Mouse (Mus musculus) liver, embryonic 11.5 days (tissue): ENCODE results near the gene Foxm1. TPM values are rescaled to one million over a fixed set of nuclear protein-coding genes. Genes with fewer than 3 reads are reported as not detected.

ENCODE experiments used
- ATAC-seq: fragments of 200-750 bp; cut with Nextera tagmentation; replicated peaks from 2 replicates; pipeline ENCODE4 v1.8.0; 2017; ENCODE audit warnings: moderate number of reproducible peaks, mild to moderate bottlenecking, moderate TSS enrichment, moderate library complexity; ENCODE audit not compliant: low FRiP score
- DNase-seq: peaks from one replicate; pipeline ENCODE4 v3.0.0-alpha.2; 2017; ENCODE audit warnings: low spot score
- H3K27ac ChIP-seq: fragments of 300-500 bp; sonication (generic); 2 replicates; pipeline ENCODE4 v1.5.1; 2014; ENCODE audit warnings: mild to moderate bottlenecking, low read depth, low read length, control low read depth
- H3K27me3 ChIP-seq: fragments of 300-500 bp; sonication (generic); replicated peaks from 2 replicates; pipeline ENCODE4 v1.6.1; 2014; ENCODE audit warnings: low read length, mixed read lengths; ENCODE audit not compliant: control insufficient read depth, insufficient read depth
- H3K36me3 ChIP-seq: fragments of 300-500 bp; sonication (generic); 2 replicates; pipeline ENCODE4 v1.6.1; 2014; ENCODE audit warnings: mild to moderate bottlenecking, low read length, moderate library complexity, mixed read lengths; ENCODE audit not compliant: control insufficient read depth, insufficient read depth
- H3K4me1 ChIP-seq: fragments of 300-500 bp; sonication (generic); replicated peaks from 2 replicates; pipeline ENCODE4 v1.6.1; 2014; ENCODE audit warnings: low read length, mixed read lengths; ENCODE audit not compliant: control insufficient read depth, insufficient read depth
- H3K4me2 ChIP-seq: fragments of 300-500 bp; sonication (generic); 2 replicates; pipeline ENCODE4 v1.6.1; 2014; ENCODE audit warnings: mild to moderate bottlenecking, control low read depth, moderate library complexity
- H3K4me3 ChIP-seq: fragments of 300-500 bp; sonication (generic); 2 replicates; pipeline ENCODE4 v1.5.1; 2014; ENCODE audit warnings: low read depth, low read length, control low read depth
- H3K9ac ChIP-seq: fragments of 300-500 bp; sonication (generic); 2 replicates; pipeline ENCODE4 v1.6.1; 2014; ENCODE audit warnings: low read depth, low read length, control low read depth
- H3K9me3 ChIP-seq: fragments of 300-500 bp; sonication (generic); 2 replicates; pipeline ENCODE4 v1.6.1; 2016; ENCODE audit warnings: low read length, inconsistent platforms, mixed read lengths; ENCODE audit not compliant: control insufficient read depth
- WGBS: fragments of 180-500 bp; shearing (Covaris S2); extraction: QIAGEN DNeasy Blood & Tissue Kit; methylation state at CpG from one replicate; pipeline ENCODE4 v1.1.7; 2014; 5-methylcytosine and 5-hydroxymethylcytosine counted together
- polyA plus RNA-seq: library from polyadenylated mRNA; unstranded; fragments of >200 nt; fragmentation: Nextera tagmentation; extraction: Ambion mirVana; gene quantifications from 2 replicates; pipeline ENCODE4 v1.2.1, GENCODE M21; 2014

Gene Foxm1
- polyA plus RNA-seq, result 34.2 and 38.3 TPM in 2 replicates

DNA sequence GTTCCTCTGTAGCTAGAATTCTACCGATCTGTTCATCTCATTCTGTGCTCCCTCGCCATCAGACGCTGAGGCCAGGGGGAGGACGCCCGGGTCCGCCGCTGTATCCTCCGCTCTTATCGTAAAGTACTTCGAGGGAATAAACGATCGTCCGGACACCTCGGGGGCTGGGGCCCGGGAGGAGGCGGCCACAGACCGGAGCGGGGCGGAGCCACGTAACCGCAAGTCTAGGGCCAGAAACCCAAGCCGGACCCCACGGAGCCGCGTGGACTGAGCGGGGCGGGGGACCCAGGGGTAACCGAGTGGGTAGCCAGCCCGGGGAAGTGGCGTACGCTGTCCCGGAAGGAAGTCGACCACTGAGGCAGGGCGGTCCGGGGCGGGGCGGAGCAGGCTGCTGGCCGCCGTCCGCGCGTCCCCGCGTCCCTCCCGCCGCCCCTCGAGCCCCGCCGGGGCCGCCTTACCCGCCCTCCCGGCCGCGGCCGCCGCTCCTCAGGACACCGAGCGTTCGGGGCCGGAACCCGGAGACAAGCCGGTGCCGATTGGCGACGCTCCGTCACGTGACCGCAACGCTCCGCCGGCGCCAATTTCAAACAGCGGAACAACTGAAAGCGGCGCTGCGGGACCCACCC lies at the start of gene Foxm1, which contains the start of gene Rhno1:
Foxm1 (plus strand) TSS at position 587 of the 626 bp plus-strand sequence.
Rhno1 (minus strand) TSS at position 531 of the 626 bp plus-strand sequence.
- under 1% methylated on average over 59 of the region's 76 CpGs for whole genome bisulfite sequencing
- H3K4me1 ChIP-seq, result peaks cover 10% of the 10 kb centered on the region
- peak within 1 kb of the TSS; percentile 93 for H3K9ac ChIP-seq
- ATAC-seq, result peak; percentile 86
- peaks cover 28% of the 10 kb centered on the region for H3K36me3 ChIP-seq
- peak within 1 kb of the TSS; percentile 95 for H3K27ac ChIP-seq
- DNase-seq, result peak; percentile 86
- H3K4me3 ChIP-seq, result peak within 1 kb of the TSS; percentile 97
- H3K9me3 ChIP-seq, result no peaks in the 10 kb centered on the region
- no peaks in the 10 kb centered on the region for H3K27me3 ChIP-seq
- H3K4me2 ChIP-seq, result peak within 1 kb of the TSS; percentile 64

DNA sequence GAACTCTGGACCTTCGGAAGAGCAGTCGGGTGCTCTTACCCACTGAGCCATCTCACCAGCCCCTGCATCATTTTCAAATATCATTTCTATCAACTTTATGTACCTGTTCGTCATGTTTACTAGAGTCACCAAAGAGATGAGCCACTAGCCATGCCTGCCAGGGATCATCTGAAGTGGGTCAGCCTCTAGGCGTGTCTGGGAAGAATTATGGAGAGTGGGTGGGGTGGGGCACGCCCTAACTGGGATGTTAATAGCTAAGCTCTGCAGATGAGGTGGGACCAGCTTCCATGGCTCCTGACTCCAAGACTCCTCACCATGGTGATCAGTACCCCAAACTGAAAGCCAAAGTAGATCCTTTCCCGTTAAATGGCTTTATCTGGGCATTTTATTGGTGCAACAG lies 48.0 kb upstream of the Foxm1 start:
- WGBS, result 89% methylated on average over 6 of the region's 6 CpGs
- no peak for ATAC-seq
- Histone ChIP-seq H3K27me3 (no peaks in the 10 kb centered on the region), H3K4me1 (no peaks in the 10 kb centered on the region), H3K9ac (no peak overlapping the region), H3K4me3 (no peak overlapping the region), H3K4me2 (no peak overlapping the region), H3K36me3 (no peaks in the 10 kb centered on the region), H3K9me3 (no peaks in the 10 kb centered on the region), H3K27ac (no peak overlapping the region)
- no peak for DNase-seq

DNA sequence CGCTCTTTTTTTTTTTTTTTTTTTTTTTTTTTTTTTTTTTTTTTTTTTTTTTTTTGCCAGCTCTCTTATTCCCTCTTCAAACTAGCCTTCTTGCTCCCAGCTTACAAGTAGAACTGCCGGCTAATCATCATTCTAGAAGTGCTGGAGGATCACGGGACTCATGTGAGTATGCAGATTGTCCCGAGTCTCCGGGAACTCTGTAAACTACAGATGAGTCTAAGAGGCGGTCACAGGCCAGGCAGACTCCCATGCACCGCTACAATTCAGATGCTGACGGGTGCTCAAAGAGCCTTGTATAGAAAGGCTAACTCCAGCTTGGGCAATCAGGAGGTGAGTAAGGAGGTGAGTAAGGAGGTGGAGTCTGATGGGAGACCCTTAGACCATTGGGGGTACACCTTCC lies 47.2 kb upstream of the Foxm1 start:
- no peaks in the 10 kb centered on the region for H3K4me1 ChIP-seq
- no peaks in the 10 kb centered on the region for H3K36me3 ChIP-seq
- H3K9ac ChIP-seq, result no peak overlapping the region
- no peak overlapping the region for H3K27ac ChIP-seq
- no peaks in the 10 kb centered on the region for H3K27me3 ChIP-seq
- no peak for DNase-seq
- H3K4me2 ChIP-seq, result no peak overlapping the region
- 71% methylated on average over 8 of the region's 8 CpGs for WGBS
- H3K9me3 ChIP-seq, result no peaks in the 10 kb centered on the region
- no peak for ATAC-seq
- H3K4me3 ChIP-seq, result no peak overlapping the region

- ATAC-seq (peak; percentile 39; the same call in 1 of the 2 replicates), DNase-seq (no peak)
- H3K4me2 ChIP-seq, result no peak overlapping the region
- no peak overlapping the region for H3K4me3 ChIP-seq
- no peak overlapping the region for H3K27ac ChIP-seq
- WGBS, result 8% methylated on average over 4 of the region's 4 CpGs
- peaks cover 7% of the 10 kb centered on the region; the same call in 1 of the 2 replicates for H3K36me3 ChIP-seq
- no peaks in the 10 kb centered on the region for H3K4me1 ChIP-seq
- no peak overlapping the region for H3K9ac ChIP-seq
- H3K9me3 ChIP-seq, result no peaks in the 10 kb centered on the region
- no peaks in the 10 kb centered on the region for H3K27me3 ChIP-seq
Measured at GRCm38 (mm10) chr6:128318317-128318716, 44.5 kb upstream of the Foxm1 start.

DNA sequence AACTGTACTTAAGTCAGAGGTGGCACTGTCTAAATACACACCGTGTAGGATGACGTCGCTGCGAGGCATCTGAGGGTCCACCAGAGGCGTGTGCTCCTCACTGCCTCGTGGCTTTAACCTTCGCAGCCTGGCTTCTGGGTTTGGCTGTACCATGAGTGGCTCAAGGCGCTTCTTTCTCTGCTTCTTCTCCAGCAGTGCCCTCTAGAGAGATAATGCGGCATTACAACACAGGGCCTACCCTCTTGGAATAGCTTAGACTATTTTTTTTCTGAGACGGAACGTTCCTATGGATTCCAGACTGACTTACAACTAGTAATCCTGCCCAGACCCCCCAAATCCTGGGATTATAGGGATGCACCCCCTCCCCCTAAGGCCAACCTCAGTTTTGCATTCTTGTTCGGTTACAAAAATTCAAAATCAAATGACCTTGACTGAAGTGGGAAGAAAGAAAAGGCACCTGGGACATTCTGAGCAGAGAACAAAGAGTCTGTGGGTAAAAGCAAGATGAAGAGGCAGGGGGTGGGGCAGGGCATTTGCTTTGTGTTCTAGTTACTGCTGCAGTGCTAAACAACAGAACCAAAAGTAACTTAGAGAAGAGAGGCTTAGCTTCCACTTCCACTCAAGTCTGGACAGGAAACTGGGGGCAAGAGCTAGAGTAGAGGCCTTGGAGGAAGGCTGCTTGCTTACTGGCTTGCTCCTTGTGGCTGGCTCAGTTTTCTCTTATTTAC lies 28.2 kb upstream of the Foxm1 start:
- WGBS, result 27% methylated on average over 12 of the region's 12 CpGs
- peaks cover 12% of the 10 kb centered on the region; the same call in 1 of the 2 replicates for H3K36me3 ChIP-seq
- H3K9me3 ChIP-seq, result no peaks in the 10 kb centered on the region
- 0 out of 2 replicates have a peak, but pooled peaks cover 2% of the 10 kb centered on the region for H3K4me1 ChIP-seq
- peak; percentile 64 for ATAC-seq
- no peak overlapping the region for H3K4me3 ChIP-seq
- no peak overlapping the region for H3K9ac ChIP-seq
- DNase-seq, result peak; percentile 47
- H3K27me3 ChIP-seq, result no peaks in the 10 kb centered on the region
- no peak overlapping the region for H3K27ac ChIP-seq
- no peak overlapping the region for H3K4me2 ChIP-seq

GRCm38 (mm10) chr6:128337467-128337866 lies 25.3 kb upstream of the Foxm1 start:
- no peaks in the 10 kb centered on the region for H3K9me3 ChIP-seq
- H3K27me3 ChIP-seq, result no peaks in the 10 kb centered on the region
- H3K4me2 ChIP-seq, result no peak overlapping the region
- H3K27ac ChIP-seq, result no peak overlapping the region
- DNase-seq (no peak), ATAC-seq (no peak)
- H3K9ac ChIP-seq, result no peak overlapping the region
- H3K4me1 ChIP-seq, result 0 out of 2 replicates have a peak, but pooled peaks cover 2% of the 10 kb centered on the region
- WGBS, result 70% methylated on average over 7 of the region's 7 CpGs
- H3K36me3 ChIP-seq, result peaks cover 4% of the 10 kb centered on the region; the same call in 1 of the 2 replicates
- H3K4me3 ChIP-seq, result no peak overlapping the region

- DNase-seq (no peak), ATAC-seq (no peak)
- Histone ChIP-seq H3K4me3 (no peak overlapping the region), H3K4me1 (0 out of 2 replicates have a peak, but pooled peaks cover 2% of the 10 kb centered on the region), H3K9me3 (no peaks in the 10 kb centered on the region), H3K9ac (no peak overlapping the region), H3K4me2 (no peak overlapping the region), H3K27me3 (no peaks in the 10 kb centered on the region), H3K36me3 (peaks cover 6% of the 10 kb centered on the region; the same call in 1 of the 2 replicates), H3K27ac (no peak overlapping the region)
- 36% methylated on average over 5 of the region's 5 CpGs for WGBS
Measured at GRCm38 (mm10) chr6:128338876-128339275, 23.9 kb upstream of the Foxm1 start.

DNA sequence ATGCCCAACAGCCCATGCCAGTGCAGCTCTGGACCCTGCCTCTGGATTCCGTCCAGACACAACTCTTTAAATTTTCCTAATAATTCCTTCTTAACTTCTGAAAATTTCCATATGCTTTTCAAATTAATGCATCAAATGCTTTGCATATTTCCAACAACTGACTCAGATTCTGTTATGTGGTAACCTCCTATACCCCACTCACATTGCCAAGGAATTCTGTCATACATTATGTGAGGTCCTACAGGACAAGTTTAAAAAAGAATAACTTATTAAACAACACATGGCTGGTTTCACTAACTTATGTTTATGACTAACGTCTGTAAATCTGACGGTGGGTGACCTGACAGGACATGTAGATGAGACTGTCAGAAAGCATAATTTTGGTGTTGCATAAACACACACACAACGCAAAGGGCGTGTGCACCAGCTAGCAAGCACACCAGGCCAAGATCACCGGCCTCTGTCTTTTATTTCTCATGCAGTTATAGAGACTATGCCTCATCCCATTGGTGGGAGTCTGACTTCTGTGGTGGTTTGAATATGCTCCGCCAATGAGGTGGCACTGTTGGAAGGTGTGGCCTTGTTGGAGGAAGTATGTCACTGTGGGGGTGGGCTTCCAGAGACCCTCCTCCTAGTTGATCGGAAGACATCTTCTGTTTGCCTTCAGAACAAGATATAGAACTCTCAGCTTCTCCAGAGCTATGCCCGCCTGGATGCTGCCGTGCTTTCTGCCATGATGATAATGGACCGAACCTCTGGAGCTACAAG lies 20.6 kb upstream of the Foxm1 start:
- Histone ChIP-seq H3K36me3 (peaks cover 6% of the 10 kb centered on the region; the same call in 1 of the 2 replicates), H3K4me3 (no peak overlapping the region), H3K9ac (no peak overlapping the region), H3K4me1 (0 out of 2 replicates have a peak, but pooled peaks cover 5% of the 10 kb centered on the region), H3K9me3 (no peaks in the 10 kb centered on the region), H3K4me2 (no peak overlapping the region), H3K27ac (no peak overlapping the region), H3K27me3 (no peaks in the 10 kb centered on the region)
- DNase-seq (no peak), ATAC-seq (no peak)
- 90% methylated on average over 11 of the region's 11 CpGs for WGBS
